In genomic region chr7:127342332-127342731, GRCm38 (mm10) we compare ENCODE assay signal across 12 mouse cellular contexts. TPM values are rescaled to one million over a fixed set of nuclear protein-coding genes. Genes with fewer than 3 reads are reported as not detected.
DNase-seq lines count a peak whose midpoint lies in the region; ATAC-seq and TF ChIP-seq lines count a peak whose summit lies in the region.
"Had no signal": no experiment of that assay in that cellular context is flagged by ENCODE, and none has a peak within 500 bp of the region (broad histone marks: within the 10 kb centered on the region; RNA-seq: fewer than 3 reads in every experiment).

No protein-coding gene starts in this region.

- DNase-seq in cerebellum, adult 9-10 months = peak; percentile 28
- no peak for DNase-seq in cerebellum, postnatal 36 days
- DNase-seq in liver, embryonic 14.5 days (ENCODE audit: low read depth in 3 of 3, low spot score in 3 of 3) = peak in 1 of 3 experiments; percentile 16
- DNase-seq in liver (no peak), G1E (ENCODE audit: low spot score) (peak; percentile 41)
- peak; percentile 47 for DNase-seq in kidney, postnatal 14 days
- no peak for DNase-seq in adrenal gland, postnatal 36 days
- no peak for DNase-seq in adrenal gland, postnatal 25 days

- H3K27ac ChIP-seq in liver, embryonic 14.5 days = no peak overlapping the region
- H3K27ac ChIP-seq: hindbrain, embryonic 12.5 days; limb, embryonic 15.5 days; neural tube, embryonic 12.5 days had no signal

- TF ChIP-seq CTCF in liver, embryonic 14.5 days (IDR thresholded peaks at IDR 0.05; ENCODE audit: low read depth) = peak; percentile 32
- no peak for TF ChIP-seq CTCF in G1E (IDR thresholded peaks at IDR 0.05; ENCODE audit: low read depth, low read length)

- H3K4me2 ChIP-seq in liver, embryonic 14.5 days (ENCODE audit: low read depth) = no peak overlapping the region
- H3K4me2 ChIP-seq: hindbrain, embryonic 12.5 days; limb, embryonic 15.5 days; neural tube, embryonic 12.5 days had no signal

- 49% methylated on average over 4 of the region's 4 CpGs for WGBS in liver, embryonic 14.5 days (ENCODE audit: insufficient replicate concordance)

- TF ChIP-seq EP300 in liver, embryonic 14.5 days (IDR thresholded peaks at IDR 0.05; ENCODE audit: low read depth) = no peak

- ATAC-seq in liver, embryonic 14.5 days (ENCODE audit: insufficient read depth) = no peak
- ATAC-seq in G1E (ENCODE audit: extremely low read depth, insufficient number of reproducible peaks, low FRiP score, poor library complexity, severe bottlenecking) = no peak
- ATAC-seq: forebrain, embryonic 16.5 days had no signal

- peaks cover 5 to 7% of the 10 kb centered on the region in 2 experiments; a peak in 3 of 4 replicates for H3K4me1 ChIP-seq in liver, embryonic 14.5 days (replicated peaks; ENCODE audit: control insufficient read depth in 2 of 2, insufficient read depth in 2 of 2, low read length in 1 of 2)
- peaks cover 38% of the 10 kb centered on the region for H3K4me1 ChIP-seq in G1E (ENCODE audit: insufficient read depth, low read depth, low read length)

- H3K36me3 ChIP-seq in liver, embryonic 14.5 days (replicated peaks; ENCODE audit: control insufficient read depth, insufficient read depth, low read depth) = no peaks in the 10 kb centered on the region
- peaks cover 27% of the 10 kb centered on the region for H3K36me3 ChIP-seq in G1E (replicated peaks)

- no peaks in the 10 kb centered on the region for H3K27me3 ChIP-seq in liver, embryonic 14.5 days (ENCODE audit: control insufficient read depth, insufficient read depth, low read length)
- H3K27me3 ChIP-seq in G1E (ENCODE audit: insufficient read depth, low read length) = peaks cover 4% of the 10 kb centered on the region; the same call in 1 of the 2 replicates
- H3K27me3 ChIP-seq: hindbrain, embryonic 12.5 days; limb, embryonic 15.5 days; neural tube, embryonic 12.5 days had no signal

- no peak overlapping the region for H3K4me3 ChIP-seq in liver, embryonic 14.5 days (ENCODE audit: insufficient read depth in 1 of 2, low read depth in 2 of 2, low read length in 2 of 2)
- no peak overlapping the region for H3K4me3 ChIP-seq in G1E (ENCODE audit: low read depth, low read length)
- H3K4me3 ChIP-seq: hindbrain, embryonic 12.5 days; limb, embryonic 15.5 days; neural tube, embryonic 12.5 days had no signal

- no peak overlapping the region for H3K9ac ChIP-seq in liver, embryonic 14.5 days (replicated peaks)
- H3K9ac ChIP-seq: hindbrain, embryonic 12.5 days; limb, embryonic 15.5 days; neural tube, embryonic 12.5 days had no signal

- no peaks in the 10 kb centered on the region for H3K9me3 ChIP-seq in liver, embryonic 14.5 days (ENCODE audit: control insufficient read depth, low read length)
- no peaks in the 10 kb centered on the region for H3K9me3 ChIP-seq in G1E (replicated peaks)
- H3K9me3 ChIP-seq: hindbrain, embryonic 12.5 days; limb, embryonic 15.5 days; neural tube, embryonic 12.5 days had no signal

RNA-seq across cellular contexts. Expression of gene Zfp768, which starts 3.1 kb away (rescaled TPM):
- 4.4 and 5.0 TPM in 2 replicates for polyA plus RNA-seq in liver, embryonic 14.5 days (2012; rRNA removed)
- polyA plus RNA-seq in liver, embryonic 14.5 days (2014; fragmentation: Nextera tagmentation; extraction: Ambion mirVana) = 0.52 and 0.75 TPM in 2 replicates
- total RNA-seq in G1E (2014; fragmentation: Nextera tagmentation) (8.4 and 12.3 TPM in 2 replicates), G1E (2017) (10.9 and 12.3 TPM in 2 replicates)
- polyA plus RNA-seq in G1E (2012) = 32.3 and 33.6 TPM in 2 replicates
- total RNA-seq in adrenal gland, postnatal 36 days (2021) = 10 to 100 TPM; 25.9 to 26.1 TPM
- 31.4 and 32.8 TPM in 2 replicates for total RNA-seq in adrenal gland, postnatal 25 days (2021)

RNA-seq across cellular contexts. Expression of gene Zfp747, which starts 33.5 kb away (rescaled TPM):
- 1.2 and 1.9 TPM in 2 replicates for polyA plus RNA-seq in liver, embryonic 14.5 days (2012; rRNA removed)
- polyA plus RNA-seq in liver, embryonic 14.5 days (2014; fragmentation: Nextera tagmentation; extraction: Ambion mirVana) = 1.2 and 1.8 TPM in 2 replicates
- 7.8 and 9.3 TPM in 2 replicates for total RNA-seq in G1E (2014; fragmentation: Nextera tagmentation)
- 12.9 and 14.2 TPM in 2 replicates for total RNA-seq in G1E (2017)
- 5.5 and 6.2 TPM in 2 replicates for polyA plus RNA-seq in G1E (2012)
- 10 to 100 TPM; 10.7 to 12.2 TPM for total RNA-seq in adrenal gland, postnatal 36 days (2021)
- total RNA-seq in adrenal gland, postnatal 25 days (2021) = 8.3 and 11.2 TPM in 2 replicates

RNA-seq across cellular contexts. Expression of gene 9130019O22Rik, which starts 44.6 kb away (rescaled TPM):
- polyA plus RNA-seq in liver, embryonic 14.5 days (2012; rRNA removed) = 0.69 and 0.71 TPM in 2 replicates
- polyA plus RNA-seq in liver, embryonic 14.5 days (2014; fragmentation: Nextera tagmentation; extraction: Ambion mirVana) = 1.0 and 1.2 TPM in 2 replicates
- total RNA-seq in G1E (2014; fragmentation: Nextera tagmentation) (4.5 and 5.0 TPM in 2 replicates), G1E (2017) (10.2 and 11.2 TPM in 2 replicates)
- 1.2 TPM in 2 replicates for polyA plus RNA-seq in G1E (2012)
- 1 to 10 TPM; 4.7 to 5.2 TPM for total RNA-seq in adrenal gland, postnatal 36 days (2021)
- 5.3 and 5.9 TPM in 2 replicates for total RNA-seq in adrenal gland, postnatal 25 days (2021)

RNA-seq across cellular contexts. Expression of gene Itgal, which starts 46.3 kb away (rescaled TPM):
- 6.4 and 6.7 TPM in 2 replicates for polyA plus RNA-seq in liver, embryonic 14.5 days (2012; rRNA removed)
- polyA plus RNA-seq in liver, embryonic 14.5 days (2014; fragmentation: Nextera tagmentation; extraction: Ambion mirVana) = 4.0 and 4.8 TPM in 2 replicates
- total RNA-seq in G1E (2014; fragmentation: Nextera tagmentation) (3.7 and 5.1 TPM in 2 replicates), G1E (2017) (3.1 and 4.1 TPM in 2 replicates)
- 1.7 and 2.2 TPM in 2 replicates for polyA plus RNA-seq in G1E (2012)
- total RNA-seq in adrenal gland, postnatal 36 days (2021) = 1 to 10 TPM; 1.1 to 1.8 TPM
- 0.57 and 1.0 TPM in 2 replicates for total RNA-seq in adrenal gland, postnatal 25 days (2021)

RNA-seq across cellular contexts. Expression of gene E430018J23Rik, which starts 51.1 kb away (rescaled TPM):
- polyA plus RNA-seq in liver, embryonic 14.5 days (2012; rRNA removed) = 1.2 and 1.3 TPM in 2 replicates
- polyA plus RNA-seq in liver, embryonic 14.5 days (2014; fragmentation: Nextera tagmentation; extraction: Ambion mirVana) = 1.0 and 1.3 TPM in 2 replicates
- total RNA-seq in G1E (2014; fragmentation: Nextera tagmentation) (2.2 and 4.2 TPM in 2 replicates), G1E (2017) (7.2 and 7.7 TPM in 2 replicates)
- polyA plus RNA-seq in G1E (2012) = 6.6 and 7.3 TPM in 2 replicates
- 1 to 10 TPM; 8.7 to 9.9 TPM for total RNA-seq in adrenal gland, postnatal 36 days (2021)
- total RNA-seq in adrenal gland, postnatal 25 days (2021) = 9.6 and 10.7 TPM in 2 replicates

Comparison
In these comparisons a context has a peak if more than half of its experiments do, and no peak if none do; other contexts are left out.
1. DNase-seq: peak in cerebellum, adult 9-10 months (single experiment), G1E (single experiment) and kidney, postnatal 14 days (single experiment); none in cerebellum, postnatal 36 days (0 of 2), liver (single experiment), adrenal gland, postnatal 36 days (0 of 2) and adrenal gland, postnatal 25 days (single experiment).